Mouse (Mus musculus) stomach, embryonic 14.5 days (tissue): ENCODE measurements at regions not wholly inside any gene's neighbourhood (a gene's known extent, or its start where the extent isn't known, plus 50 kb on each side); places are given as distances from the start of the nearest gene placed in this dataset.
A peak's percentile ranks its signal among the peaks of the same experiment; 100 is the strongest.

ENCODE experiments used
- ATAC-seq: fragments of 200-750 bp; cut with Nextera tagmentation; 2 replicates; pipeline ENCODE4 v1.8.0; 2017; ENCODE audit warnings: low read depth, moderate TSS enrichment; ENCODE audit not compliant: insufficient number of reproducible peaks, insufficient read depth, low FRiP score
- H3K27ac ChIP-seq: fragments of 300-500 bp; sonication (generic); 2 replicates; pipeline ENCODE4 v1.5.1; 2014; ENCODE audit warnings: mild to moderate bottlenecking, low read length, moderate library complexity, mixed read lengths
- H3K27me3 ChIP-seq: fragments of 300-500 bp; sonication (generic); 2 replicates; pipeline ENCODE4 v1.6.1; 2014; ENCODE audit warnings: low read length, control low read depth, mixed read lengths; ENCODE audit not compliant: control insufficient read depth, insufficient read depth
- H3K36me3 ChIP-seq: fragments of 300-500 bp; sonication (generic); 2 replicates; pipeline ENCODE4 v1.6.1; 2014; ENCODE audit warnings: mild to moderate bottlenecking, control low read depth, low read length, moderate library complexity, mixed read lengths; ENCODE audit not compliant: control insufficient read depth, insufficient read depth
- H3K4me1 ChIP-seq: fragments of 300-500 bp; sonication (generic); 2 replicates; pipeline ENCODE4 v1.6.1; 2014; ENCODE audit warnings: low read length, control low read depth, mixed read lengths; ENCODE audit not compliant: control insufficient read depth, insufficient read depth
- H3K4me2 ChIP-seq: fragments of 300-500 bp; sonication (generic); replicated peaks from 2 replicates; pipeline ENCODE4 v1.6.1; 2014; ENCODE audit warnings: low read depth, low read length, control low read depth
- H3K4me3 ChIP-seq: fragments of 300-500 bp; sonication (generic); 2 replicates; pipeline ENCODE4 v1.5.1; 2014; ENCODE audit warnings: low read depth, low read length, control low read depth
- H3K9ac ChIP-seq: fragments of 300-500 bp; sonication (generic); replicated peaks from 2 replicates; pipeline ENCODE4 v1.6.1; 2014; ENCODE audit warnings: low read depth, mild to moderate bottlenecking, control low read depth, low read length, moderate library complexity, mixed read lengths
- H3K9me3 ChIP-seq: fragments of 300-500 bp; sonication (generic); 2 replicates; pipeline ENCODE4 v1.6.1; 2016; ENCODE audit warnings: low read depth, low read length, control low read depth; ENCODE audit not compliant: control insufficient read depth
- WGBS: fragments of 180-500 bp; shearing (Covaris S2); extraction: QIAGEN DNeasy Blood & Tissue Kit; methylation state at CpG from one replicate; pipeline ENCODE4 v1.1.7; 2014; 5-methylcytosine and 5-hydroxymethylcytosine counted together

GRCm38 (mm10) chr1:90347032-90347431, 143.3 kb downstream of the Ackr3 start:
- 60% methylated on average over 6 of the region's 6 CpGs for WGBS
- H3K4me2 ChIP-seq = no peak overlapping the region
- H3K9ac ChIP-seq = no peak overlapping the region
- peaks cover 10% of the 10 kb centered on the region for H3K4me1 ChIP-seq
- no peaks in the 10 kb centered on the region for H3K36me3 ChIP-seq
- H3K27me3 ChIP-seq = no peaks in the 10 kb centered on the region
- no peaks in the 10 kb centered on the region for H3K9me3 ChIP-seq
- H3K4me3 ChIP-seq = no peak overlapping the region
- ATAC-seq = no peak
- H3K27ac ChIP-seq = no peak overlapping the region

- H3K4me2 ChIP-seq = no peak overlapping the region
- H3K4me1 ChIP-seq = peaks cover 24% of the 10 kb centered on the region
- H3K9me3 ChIP-seq = no peaks in the 10 kb centered on the region
- H3K27me3 ChIP-seq = no peaks in the 10 kb centered on the region
- WGBS = 34% methylated on average over 6 of the region's 6 CpGs
- H3K9ac ChIP-seq = no peak overlapping the region
- no peak overlapping the region for H3K27ac ChIP-seq
- H3K4me3 ChIP-seq = no peak overlapping the region
- no peak for ATAC-seq
- H3K36me3 ChIP-seq = no peaks in the 10 kb centered on the region
These were observed 145.8 kb downstream of the Ackr3 start for GRCm38 (mm10) chr1:90349611-90350010.

GRCm38 (mm10) chr1:90353325-90353724, 149.5 kb downstream of the Ackr3 start:
- peak overlapping the region; percentile 3; the same call in 1 of the 2 replicates for H3K4me2 ChIP-seq

GRCm38 (mm10) chr1:90356567-90356966, 152.8 kb downstream of the Ackr3 start:
- no peaks in the 10 kb centered on the region for H3K9me3 ChIP-seq
- no peak overlapping the region for H3K4me3 ChIP-seq
- 85% methylated on average over 3 of the region's 3 CpGs for WGBS
- no peak overlapping the region for H3K27ac ChIP-seq
- no peak overlapping the region for H3K9ac ChIP-seq
- no peaks in the 10 kb centered on the region for H3K27me3 ChIP-seq
- no peaks in the 10 kb centered on the region for H3K36me3 ChIP-seq
- ATAC-seq = no peak
- peaks cover 18% of the 10 kb centered on the region for H3K4me1 ChIP-seq
- H3K4me2 ChIP-seq = no peak overlapping the region

More at GRCm38 (mm10) chr1:90353325-90353724, 149.5 kb downstream of the Ackr3 start:
- Histone ChIP-seq H3K36me3 (no peaks in the 10 kb centered on the region), H3K4me1 (peaks cover 24% of the 10 kb centered on the region), H3K9me3 (no peaks in the 10 kb centered on the region), H3K27me3 (no peaks in the 10 kb centered on the region), H3K9ac (no peak overlapping the region), H3K4me3 (no peak overlapping the region), H3K27ac (peak overlapping the region; percentile 66; the same call in 1 of the 2 replicates)
- peak; percentile 74; the same call in 1 of the 2 replicates for ATAC-seq
- WGBS = 12% methylated on average over 7 of the region's 7 CpGs

GRCm38 (mm10) chr1:90357391-90357790, 153.6 kb downstream of the Ackr3 start:
- no peaks in the 10 kb centered on the region for H3K9me3 ChIP-seq
- ATAC-seq = no peak
- no peak overlapping the region for H3K27ac ChIP-seq

GRCm38 (mm10) chr1:90358971-90359370, 155.2 kb downstream of the Ackr3 start:
- no peak overlapping the region for H3K9ac ChIP-seq
- WGBS = 75% methylated on average over 2 of the region's 2 CpGs
- H3K36me3 ChIP-seq = no peaks in the 10 kb centered on the region
- ATAC-seq = no peak
- H3K27me3 ChIP-seq = no peaks in the 10 kb centered on the region
- H3K27ac ChIP-seq = no peak overlapping the region
- H3K4me2 ChIP-seq = no peak overlapping the region
- no peak overlapping the region for H3K4me3 ChIP-seq
- H3K9me3 ChIP-seq = no peaks in the 10 kb centered on the region
- H3K4me1 ChIP-seq = peaks cover 3% of the 10 kb centered on the region; the same call in 1 of the 2 replicates

More at GRCm38 (mm10) chr1:90357391-90357790, 153.6 kb downstream of the Ackr3 start:
- H3K27me3 ChIP-seq = no peaks in the 10 kb centered on the region
- peaks cover 10% of the 10 kb centered on the region for H3K4me1 ChIP-seq
- no peak overlapping the region for H3K4me2 ChIP-seq
- H3K36me3 ChIP-seq = no peaks in the 10 kb centered on the region
- no peak overlapping the region for H3K4me3 ChIP-seq
- no peak overlapping the region for H3K9ac ChIP-seq

- Histone ChIP-seq H3K9ac (no peak overlapping the region), H3K4me2 (no peak overlapping the region), H3K27ac (no peak overlapping the region), H3K4me3 (no peak overlapping the region), H3K4me1 (no peaks in the 10 kb centered on the region), H3K9me3 (no peaks in the 10 kb centered on the region), H3K27me3 (no peaks in the 10 kb centered on the region), H3K36me3 (no peaks in the 10 kb centered on the region)
- no peak for ATAC-seq
- WGBS = 69% methylated on average over 3 of the region's 3 CpGs
These were observed 156.3 kb downstream of the Ackr3 start for GRCm38 (mm10) chr1:90360065-90360464.

GRCm38 (mm10) chr1:90364444-90364843, 160.7 kb downstream of the Ackr3 start:
- no peak overlapping the region for H3K4me2 ChIP-seq
- no peak for ATAC-seq
- 70% methylated on average over 4 of the region's 4 CpGs for WGBS
- no peaks in the 10 kb centered on the region for H3K27me3 ChIP-seq
- H3K27ac ChIP-seq = no peak overlapping the region
- H3K36me3 ChIP-seq = no peaks in the 10 kb centered on the region
- no peaks in the 10 kb centered on the region for H3K9me3 ChIP-seq
- no peak overlapping the region for H3K4me3 ChIP-seq
- no peak overlapping the region for H3K9ac ChIP-seq
- no peaks in the 10 kb centered on the region for H3K4me1 ChIP-seq

- Histone ChIP-seq H3K9me3 (peaks cover 3% of the 10 kb centered on the region; the same call in 1 of the 2 replicates), H3K4me1 (no peaks in the 10 kb centered on the region), H3K4me3 (no peak overlapping the region), H3K27me3 (no peaks in the 10 kb centered on the region), H3K9ac (no peak overlapping the region), H3K27ac (no peak overlapping the region), H3K36me3 (no peaks in the 10 kb centered on the region), H3K4me2 (no peak overlapping the region)
- ATAC-seq = no peak
- 52% methylated on average over 10 of the region's 10 CpGs for WGBS
These were observed 164.8 kb downstream of the Ackr3 start for GRCm38 (mm10) chr1:90368581-90368980.
